Mouse (Mus musculus): Measurements from ENCODE around the gene Slc8a1. TPM values are rescaled to one million over a fixed set of nuclear protein-coding genes. Genes with fewer than 3 reads are reported as not detected.

Slc8a1 gene
- polyA plus RNA-seq, 1 experiment = 3.2 TPM

GRCm38 (mm10) chr17:81404225-81404624 is 334.0 kb downstream of the Slc8a1 start:
- Histone ChIP-seq H3K4me1 (ENCODE audit: control insufficient read depth, insufficient read depth, low read length) (no peaks in the 10 kb centered on the region), H3K27ac (ENCODE audit: control insufficient read depth, insufficient read depth, low read depth, low read length, poor library complexity) (no peak overlapping the region), H3K4me3 (replicated peaks; ENCODE audit: control insufficient read depth, low read depth, low read length) (no peak overlapping the region)
- WGBS = 79% methylated on average over 4 of the region's 4 CpGs
- no peak for TF ChIP-seq CTCF (IDR thresholded peaks at IDR 0.05; ENCODE audit: control insufficient read depth, insufficient read depth, low read length)
- TF ChIP-seq POLR2A (IDR thresholded peaks at IDR 0.05; ENCODE audit: borderline replicate concordance, control insufficient read depth, low read depth, low read length) = no peak

GRCm38 (mm10) chr17:81403121-81403520 is 335.1 kb downstream of the Slc8a1 start:
- 67% methylated on average over 4 of the region's 4 CpGs for WGBS
- TF ChIP-seq POLR2A (IDR thresholded peaks at IDR 0.05; ENCODE audit: borderline replicate concordance, control insufficient read depth, low read depth, low read length) = no peak
- H3K4me3 ChIP-seq (replicated peaks; ENCODE audit: control insufficient read depth, low read depth, low read length) = no peak overlapping the region
- no peaks in the 10 kb centered on the region for H3K4me1 ChIP-seq (ENCODE audit: control insufficient read depth, insufficient read depth, low read length)
- no peak overlapping the region for H3K27ac ChIP-seq (ENCODE audit: control insufficient read depth, insufficient read depth, low read depth, low read length, poor library complexity)

- TF ChIP-seq POLR2A (IDR thresholded peaks at IDR 0.05; ENCODE audit: borderline replicate concordance, control insufficient read depth, low read depth, low read length) (no peak), CTCF (IDR thresholded peaks at IDR 0.05; ENCODE audit: control insufficient read depth, insufficient read depth, low read length) (no peak)
- Histone ChIP-seq H3K27ac (ENCODE audit: control insufficient read depth, insufficient read depth, low read depth, low read length, poor library complexity) (no peak overlapping the region), H3K4me1 (ENCODE audit: control insufficient read depth, insufficient read depth, low read length) (no peaks in the 10 kb centered on the region), H3K4me3 (replicated peaks; ENCODE audit: control insufficient read depth, low read depth, low read length) (no peak overlapping the region)
- WGBS = 59% methylated on average over 2 of the region's 2 CpGs
Observed at GRCm38 (mm10) chr17:81402636-81403035, 335.5 kb downstream of the Slc8a1 start.

GRCm38 (mm10) chr17:81400377-81400776 is 337.8 kb downstream of the Slc8a1 start:
- TF ChIP-seq CTCF (IDR thresholded peaks at IDR 0.05; ENCODE audit: control insufficient read depth, insufficient read depth, low read length) = no peak
- no peak for TF ChIP-seq POLR2A (IDR thresholded peaks at IDR 0.05; ENCODE audit: borderline replicate concordance, control insufficient read depth, low read depth, low read length)
- no peak overlapping the region for H3K27ac ChIP-seq (ENCODE audit: control insufficient read depth, insufficient read depth, low read depth, low read length, poor library complexity)
- 78% methylated on average over 5 of the region's 5 CpGs for WGBS
- no peak overlapping the region for H3K4me3 ChIP-seq (replicated peaks; ENCODE audit: control insufficient read depth, low read depth, low read length)
- H3K4me1 ChIP-seq (ENCODE audit: control insufficient read depth, insufficient read depth, low read length) = no peaks in the 10 kb centered on the region

GRCm38 (mm10) chr17:81397434-81397833 is 340.7 kb downstream of the Slc8a1 start:
- H3K27ac ChIP-seq (ENCODE audit: control insufficient read depth, insufficient read depth, low read depth, low read length, poor library complexity) = no peak overlapping the region
- H3K4me1 ChIP-seq (ENCODE audit: control insufficient read depth, insufficient read depth, low read length) = no peaks in the 10 kb centered on the region
- H3K4me3 ChIP-seq (replicated peaks; ENCODE audit: control insufficient read depth, low read depth, low read length) = no peak overlapping the region
- 65% methylated on average over 1 of the region's 1 CpGs for WGBS
- TF ChIP-seq POLR2A (IDR thresholded peaks at IDR 0.05; ENCODE audit: borderline replicate concordance, control insufficient read depth, low read depth, low read length) (no peak), CTCF (IDR thresholded peaks at IDR 0.05; ENCODE audit: control insufficient read depth, insufficient read depth, low read length) (no peak)

GRCm38 (mm10) chr17:81394124-81394523 is 344.1 kb downstream of the Slc8a1 start:
- TF ChIP-seq CTCF (IDR thresholded peaks at IDR 0.05; ENCODE audit: control insufficient read depth, insufficient read depth, low read length) (no peak), POLR2A (IDR thresholded peaks at IDR 0.05; ENCODE audit: borderline replicate concordance, control insufficient read depth, low read depth, low read length) (no peak)

GRCm38 (mm10) chr17:81393040-81393439 is 345.1 kb downstream of the Slc8a1 start:
- H3K4me3 ChIP-seq (replicated peaks; ENCODE audit: control insufficient read depth, low read depth, low read length) = no peak overlapping the region
- no peak overlapping the region for H3K27ac ChIP-seq (ENCODE audit: control insufficient read depth, insufficient read depth, low read depth, low read length, poor library complexity)
- H3K4me1 ChIP-seq (ENCODE audit: control insufficient read depth, insufficient read depth, low read length) = no peaks in the 10 kb centered on the region
- 52% methylated on average over 4 of the region's 4 CpGs for WGBS
- TF ChIP-seq CTCF (IDR thresholded peaks at IDR 0.05; ENCODE audit: control insufficient read depth, insufficient read depth, low read length) (no peak), POLR2A (IDR thresholded peaks at IDR 0.05; ENCODE audit: borderline replicate concordance, control insufficient read depth, low read depth, low read length) (no peak)

More at GRCm38 (mm10) chr17:81394124-81394523, 344.1 kb downstream of the Slc8a1 start:
- H3K27ac ChIP-seq (ENCODE audit: control insufficient read depth, insufficient read depth, low read depth, low read length, poor library complexity) = no peak overlapping the region
- no peak overlapping the region for H3K4me3 ChIP-seq (replicated peaks; ENCODE audit: control insufficient read depth, low read depth, low read length)
- H3K4me1 ChIP-seq (ENCODE audit: control insufficient read depth, insufficient read depth, low read length) = no peaks in the 10 kb centered on the region
- 89% methylated on average over 2 of the region's 2 CpGs for WGBS

- 87% methylated on average over 7 of the region's 7 CpGs for WGBS
- Histone ChIP-seq H3K4me3 (replicated peaks; ENCODE audit: control insufficient read depth, low read depth, low read length) (no peak overlapping the region), H3K4me1 (ENCODE audit: control insufficient read depth, insufficient read depth, low read length) (no peaks in the 10 kb centered on the region), H3K27ac (ENCODE audit: control insufficient read depth, insufficient read depth, low read depth, low read length, poor library complexity) (no peak overlapping the region)
- TF ChIP-seq CTCF (IDR thresholded peaks at IDR 0.05; ENCODE audit: control insufficient read depth, insufficient read depth, low read length) (no peak), POLR2A (IDR thresholded peaks at IDR 0.05; ENCODE audit: borderline replicate concordance, control insufficient read depth, low read depth, low read length) (no peak)
Observed at GRCm38 (mm10) chr17:81391478-81391877, 346.7 kb downstream of the Slc8a1 start.

- Histone ChIP-seq H3K4me1 (ENCODE audit: control insufficient read depth, insufficient read depth, low read length) (no peaks in the 10 kb centered on the region), H3K4me3 (replicated peaks; ENCODE audit: control insufficient read depth, low read depth, low read length) (no peak overlapping the region), H3K27ac (ENCODE audit: control insufficient read depth, insufficient read depth, low read depth, low read length, poor library complexity) (no peak overlapping the region)
- TF ChIP-seq CTCF (IDR thresholded peaks at IDR 0.05; ENCODE audit: control insufficient read depth, insufficient read depth, low read length) (no peak), POLR2A (IDR thresholded peaks at IDR 0.05; ENCODE audit: borderline replicate concordance, control insufficient read depth, low read depth, low read length) (no peak)
- 65% methylated on average over 3 of the region's 3 CpGs for WGBS
Observed at GRCm38 (mm10) chr17:81390790-81391189, 347.4 kb downstream of the Slc8a1 start.

All from bone marrow, adult 2 months (tissue).